Mouse (Mus musculus) neutrophil, adult 65 days (primary cell): ENCODE results near the gene Mrgpra2a. TPM values are rescaled to one million over a fixed set of nuclear protein-coding genes. Genes with fewer than 3 reads are reported as not detected.

ENCODE experiments used
- total RNA-seq: library from RNA; stranded (reverse); gene quantifications from 2 replicates; pipeline ENCODE4 v1.2.4, GENCODE M21; 2023

Gene Mrgpra2a
- 80.1 and 106 TPM in 2 replicates for total RNA-seq

GRCm38 (mm10) chr7:47452015-47452414, at the start of gene Mrgpra2a:
Mrgpra2a (minus strand) TSS chr7:47452139.

Other genes starting within 250 kb of the Mrgpra2a start
- not detected in 2 replicates for gene Mrgpra6, start 247.2 kb downstream of the Mrgpra2a start, total RNA-seq
- gene Mrgpra9, start 199.3 kb downstream of the Mrgpra2a start, total RNA-seq: not detected in 2 replicates
- gene Mrgpra1, start 97.9 kb downstream of the Mrgpra2a start, total RNA-seq: not detected in 2 replicates
- 596 and 609 TPM in 2 replicates for gene Mrgpra2b, start 76.7 kb upstream of the Mrgpra2a start, total RNA-seq
- gene Mrgpra3, start 149.2 kb upstream of the Mrgpra2a start, total RNA-seq: not detected in 2 replicates